Mouse (Mus musculus): ENCODE results near the gene Olfr71.

GRCm38 (mm10) chr4:43733186-43733585, 23.1 kb upstream of the Olfr71 start:
- TF ChIP-seq CTCF (IDR thresholded peaks at IDR 0.05; ENCODE audit: low read depth) (no peak), EP300 (IDR thresholded peaks at IDR 0.05; ENCODE audit: low read depth) (no peak)

All from heart, postnatal 0 days (tissue).